Mouse (Mus musculus) forebrain, postnatal 0 days (tissue): ENCODE data around the gene Cptp. TPM values are rescaled to one million over a fixed set of nuclear protein-coding genes. Genes with fewer than 3 reads are reported as not detected.

Source experiments
- ATAC-seq: fragments of 200-750 bp; cut with Nextera tagmentation; 2 replicates; pipeline ENCODE4 v1.8.0; 2017; ENCODE audit warnings: mild to moderate bottlenecking, moderate library complexity
- DNase-seq: peaks from one replicate; pipeline ENCODE4 v3.0.0-alpha.2; 2015
- H3K27ac ChIP-seq: fragments of 300-500 bp; sonication (generic); 2 replicates; pipeline ENCODE4 v1.5.1; 2014; ENCODE audit warnings: low read depth, mild to moderate bottlenecking, antibody characterized with exemption, low read length, moderate library complexity, mixed read lengths
- H3K27me3 ChIP-seq: fragments of 300-500 bp; sonication (generic); 2 replicates; pipeline ENCODE4 v1.6.1; 2014; ENCODE audit warnings: mild to moderate bottlenecking, low read length, mixed read lengths; ENCODE audit not compliant: insufficient read depth
- H3K36me3 ChIP-seq: fragments of 300-500 bp; sonication (generic); 2 replicates; pipeline ENCODE4 v1.6.1; 2014; ENCODE audit warnings: mild to moderate bottlenecking, moderate library complexity; ENCODE audit not compliant: insufficient read depth
- H3K4me1 ChIP-seq: fragments of 300-500 bp; sonication (generic); 2 replicates; pipeline ENCODE4 v1.6.1; 2014; ENCODE audit warnings: antibody characterized with exemption; ENCODE audit not compliant: insufficient read depth
- H3K4me2 ChIP-seq: fragments of 300-500 bp; sonication (generic); 2 replicates; pipeline ENCODE4 v1.6.1; 2014; ENCODE audit warnings: low read depth, mild to moderate bottlenecking, moderate library complexity
- H3K4me3 ChIP-seq: fragments of 300-500 bp; sonication (generic); 2 replicates; pipeline ENCODE4 v1.5.1; 2014; ENCODE audit warnings: low read depth, low read length, mixed read lengths
- H3K9ac ChIP-seq: fragments of 300-500 bp; sonication (generic); 2 replicates; pipeline ENCODE4 v1.6.1; 2014; ENCODE audit warnings: mild to moderate bottlenecking
- H3K9me3 ChIP-seq: fragments of 300-500 bp; sonication (generic); 2 replicates; pipeline ENCODE4 v1.6.1; 2016; ENCODE audit warnings: low read length
- CTCF ChIP-seq: sonication (generic); IDR thresholded peaks from 2 replicates; pipeline ENCODE4 v1.5.1; 2016; ENCODE audit warnings: antibody characterized with exemption, control low read depth, low read depth
- WGBS: fragments of 180-500 bp; shearing (Covaris S2); extraction: QIAGEN DNeasy Blood & Tissue Kit; methylation state at CpG from one replicate; pipeline ENCODE4 v1.1.7; 2014; 5-methylcytosine and 5-hydroxymethylcytosine counted together
- polyA plus RNA-seq: library from polyadenylated mRNA; unstranded; fragments of >200 nt; fragmentation: Nextera tagmentation; extraction: Ambion mirVana; gene quantifications from 2 replicates; pipeline ENCODE4 v1.2.1, GENCODE M21; 2015
- total RNA-seq: library from RNA; depleted of rRNA; stranded (reverse); fragments of >200 nt; gene quantifications from 2 replicates; pipeline ENCODE4 v1.2.3, GENCODE M21; 2014

Gene Cptp
- total and polyA plus RNA-seq, 2 experiments from 2014 or later = 19.8 to 22.8 TPM

DNA sequence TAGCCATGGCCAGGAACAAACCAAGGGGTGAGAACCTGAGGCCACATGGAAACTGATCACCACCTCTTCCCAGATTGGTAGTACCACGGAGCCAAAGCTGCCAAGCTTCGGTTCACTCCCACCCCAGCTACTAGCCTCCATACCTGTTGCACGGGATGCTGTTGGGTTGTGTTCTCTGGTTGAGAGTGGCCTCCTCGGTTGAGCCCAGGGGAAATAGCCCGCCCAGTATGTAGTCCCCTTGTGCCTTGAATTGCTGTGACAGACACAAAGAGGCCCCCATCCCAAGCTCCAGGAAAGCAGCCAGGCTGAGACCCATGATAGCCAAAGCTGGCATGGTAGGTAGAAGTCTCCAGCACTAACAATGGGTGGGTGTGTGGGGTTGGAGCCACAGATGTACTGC, 6.2 kb downstream of the Cptp start, which contains the start of gene Tas1r3:
Gene Tas1r3, minus strand, starts transcription at position 362 of the 400 bp plus-strand sequence.
- Histone ChIP-seq H3K4me3 (no peak within 1 kb of the TSS), H3K27ac (no peak within 1 kb of the TSS), H3K9ac (no peak within 1 kb of the TSS), H3K4me1 (no peaks in the 10 kb centered on the region), H3K27me3 (no peaks in the 10 kb centered on the region), H3K9me3 (no peaks in the 10 kb centered on the region), H3K4me2 (no peak within 1 kb of the TSS), H3K36me3 (peaks cover 64% of the 10 kb centered on the region)
- DNase-seq (no peak), ATAC-seq (no peak)
- 80% methylated on average over 5 of the region's 5 CpGs for WGBS
- no peak for TF ChIP-seq CTCF

GRCm38 (mm10) chr4:155861787-155862186, 7.5 kb downstream of the Cptp start:
- H3K9me3 ChIP-seq = no peaks in the 10 kb centered on the region
- TF ChIP-seq CTCF = no peak
- H3K4me3 ChIP-seq = no peak overlapping the region
- H3K27ac ChIP-seq = no peak overlapping the region
- no peak overlapping the region for H3K4me2 ChIP-seq
- H3K27me3 ChIP-seq = no peaks in the 10 kb centered on the region
- DNase-seq = no peak
- WGBS = 90% methylated on average over 7 of the region's 7 CpGs
- no peak for ATAC-seq
- H3K9ac ChIP-seq = no peak overlapping the region
- no peaks in the 10 kb centered on the region for H3K4me1 ChIP-seq
- peaks cover 76% of the 10 kb centered on the region for H3K36me3 ChIP-seq

GRCm38 (mm10) chr4:155859318-155859717, 9.9 kb downstream of the Cptp start:
- H3K4me2 ChIP-seq = no peak overlapping the region
- no peaks in the 10 kb centered on the region for H3K4me1 ChIP-seq
- H3K4me3 ChIP-seq = no peak overlapping the region
- no peaks in the 10 kb centered on the region for H3K9me3 ChIP-seq
- ATAC-seq (no peak), DNase-seq (no peak)
- no peak overlapping the region for H3K27ac ChIP-seq
- H3K9ac ChIP-seq = no peak overlapping the region
- H3K27me3 ChIP-seq = no peaks in the 10 kb centered on the region
- WGBS = 33% methylated on average over 13 of the region's 13 CpGs
- TF ChIP-seq CTCF = no peak
- peaks cover 82% of the 10 kb centered on the region for H3K36me3 ChIP-seq

- Histone ChIP-seq H3K9ac (no peak overlapping the region), H3K27me3 (no peaks in the 10 kb centered on the region), H3K4me1 (no peaks in the 10 kb centered on the region), H3K27ac (no peak overlapping the region), H3K4me3 (no peak overlapping the region), H3K36me3 (peaks cover 80% of the 10 kb centered on the region), H3K9me3 (no peaks in the 10 kb centered on the region), H3K4me2 (no peak overlapping the region)
- DNase-seq (no peak), ATAC-seq (no peak)
- 84% methylated on average over 3 of the region's 3 CpGs for WGBS
- no peak for TF ChIP-seq CTCF
Measured at GRCm38 (mm10) chr4:155856881-155857280, 12.4 kb downstream of the Cptp start.

DNA sequence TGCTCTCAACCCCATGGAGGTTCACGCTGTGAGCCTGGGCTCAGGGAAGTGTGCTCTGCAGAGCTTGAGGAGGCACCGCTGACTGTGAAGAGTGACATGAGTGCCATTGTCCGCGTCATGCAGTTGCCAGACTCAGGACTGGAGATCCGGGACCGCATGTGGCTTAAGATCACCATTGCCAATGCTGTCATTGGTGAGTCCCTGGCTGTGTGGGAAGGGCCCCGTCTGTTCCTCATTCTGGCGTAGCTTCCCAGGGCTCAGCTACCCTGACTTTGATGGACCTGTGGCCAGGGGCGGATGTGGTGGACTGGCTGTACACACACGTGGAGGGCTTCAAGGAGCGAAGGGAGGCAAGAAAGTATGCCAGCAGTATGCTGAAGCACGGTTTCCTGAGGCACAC, 13.2 kb downstream of the Cptp start:
- TF ChIP-seq CTCF = no peak
- peaks cover 71% of the 10 kb centered on the region for H3K36me3 ChIP-seq
- H3K27ac ChIP-seq = no peak overlapping the region
- WGBS = 93% methylated on average over 12 of the region's 12 CpGs
- H3K9me3 ChIP-seq = no peaks in the 10 kb centered on the region
- no peak for ATAC-seq
- no peak overlapping the region for H3K9ac ChIP-seq
- no peak overlapping the region for H3K4me2 ChIP-seq
- no peak overlapping the region for H3K4me3 ChIP-seq
- H3K27me3 ChIP-seq = no peaks in the 10 kb centered on the region
- no peaks in the 10 kb centered on the region for H3K4me1 ChIP-seq
- no peak for DNase-seq

- Histone ChIP-seq H3K9ac (no peak overlapping the region), H3K4me2 (no peak overlapping the region), H3K27ac (no peak overlapping the region), H3K4me1 (no peaks in the 10 kb centered on the region), H3K4me3 (no peak overlapping the region), H3K36me3 (peaks cover 62% of the 10 kb centered on the region), H3K27me3 (no peaks in the 10 kb centered on the region), H3K9me3 (no peaks in the 10 kb centered on the region)
- 97% methylated on average over 12 of the region's 12 CpGs for WGBS
- TF ChIP-seq CTCF = no peak
- ATAC-seq (no peak), DNase-seq (no peak)
Measured at GRCm38 (mm10) chr4:155854991-155855390, 14.2 kb downstream of the Cptp start.

- ATAC-seq (no peak), DNase-seq (no peak)
- Histone ChIP-seq H3K4me3 (no peak overlapping the region), H3K27me3 (no peaks in the 10 kb centered on the region), H3K9me3 (no peaks in the 10 kb centered on the region), H3K36me3 (peaks cover 46% of the 10 kb centered on the region), H3K4me2 (no peak overlapping the region), H3K9ac (no peak overlapping the region), H3K4me1 (peaks cover 13% of the 10 kb centered on the region), H3K27ac (no peak overlapping the region)
- 92% methylated on average over 9 of the region's 9 CpGs for WGBS
- no peak for TF ChIP-seq CTCF
Measured at GRCm38 (mm10) chr4:155853421-155853820, 15.8 kb downstream of the Cptp start.
